Mouse (Mus musculus) ES-Bruce4 (cell line): ENCODE results near the gene Grk3.

Source experiments
- CTCF ChIP-seq: IDR thresholded peaks from one replicate; pipeline ENCODE4 v1.8.1; 2011; ENCODE audit warnings: low read depth, low read length
- POLR2A ChIP-seq: IDR thresholded peaks from one replicate; pipeline ENCODE4 v1.8.1; 2011; ENCODE audit warnings: low read length; ENCODE audit not compliant: insufficient read depth

DNA sequence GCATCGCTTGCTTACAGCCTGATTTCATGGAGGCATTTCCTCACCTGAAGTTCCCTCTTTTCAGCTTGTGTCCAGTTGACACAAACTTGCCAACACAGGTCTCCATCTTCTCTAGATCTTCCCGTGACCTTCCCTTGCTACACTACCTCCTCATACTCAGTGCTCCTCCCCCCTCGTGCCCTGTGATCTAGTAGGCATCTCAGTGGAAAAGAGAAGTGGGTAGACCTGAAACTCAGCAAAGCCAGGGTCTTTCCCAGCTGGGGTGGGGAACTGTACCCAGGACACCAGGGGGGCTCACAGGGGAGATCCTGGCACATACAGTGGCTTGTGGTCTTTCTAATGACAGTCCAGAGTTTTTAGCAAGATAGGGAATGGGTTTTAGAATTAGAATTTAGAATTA, 64.7 kb downstream of the Grk3 start:
- TF ChIP-seq CTCF (no peak), POLR2A (no peak)
